Mouse (Mus musculus) CH12.LX (cell line): ENCODE results near the gene Ergic1.

Experiments
- CHD2 ChIP-seq: IDR thresholded peaks from 2 replicates; pipeline ENCODE4 v1.6.1; 2011; ENCODE audit warnings: low read length, improper control_type of control experiment
- CTCF ChIP-seq, 2 experiments: IDR thresholded peaks in 1 of 2; conservative IDR thresholded peaks in 1 of 2; 2 replicates each; pipeline ENCODE4 v1.5.1; 2011 to 2012; ENCODE audit warnings: low read depth in 2 of 2, low read length in 2 of 2, improper control_type of control experiment in 1 of 2, inconsistent platforms in 1 of 2, mild to moderate bottlenecking in 1 of 2, moderate library complexity in 1 of 2
- E2F4 ChIP-seq: IDR thresholded peaks from 2 replicates; pipeline ENCODE4 v1.6.1; 2011; ENCODE audit warnings: low read depth, low read length, improper control_type of control experiment; ENCODE audit not compliant: insufficient replicate concordance
- GABPA ChIP-seq: IDR thresholded peaks from 2 replicates; pipeline ENCODE4 v1.6.1; 2012; ENCODE audit warnings: low read depth, low read length, improper control_type of control experiment, inconsistent platforms; ENCODE audit not compliant: insufficient replicate concordance
- JUN ChIP-seq: IDR thresholded peaks from 2 replicates; pipeline ENCODE4 v1.6.1; 2011; ENCODE audit warnings: low read depth, mild to moderate bottlenecking, low read length, improper control_type of control experiment, moderate library complexity; ENCODE audit not compliant: insufficient read depth
- KAT2A ChIP-seq: IDR thresholded peaks from 2 replicates; pipeline ENCODE4 v1.6.1; 2012; ENCODE audit warnings: low read length, improper control_type of control experiment, inconsistent platforms; ENCODE audit not compliant: insufficient replicate concordance
- MYC ChIP-seq: IDR thresholded peaks from 2 replicates; pipeline ENCODE4 v1.6.1; 2011; ENCODE audit warnings: low read depth, mild to moderate bottlenecking, improper control_type of control experiment, low read length
- POLR2A ChIP-seq: IDR thresholded peaks from 2 replicates; pipeline ENCODE4 v1.6.1; 2011; ENCODE audit warnings: low read depth, mild to moderate bottlenecking, improper control_type of control experiment, low read length
- RAD21 ChIP-seq: IDR thresholded peaks from 2 replicates; pipeline ENCODE4 v1.6.1; 2011; ENCODE audit warnings: low read depth, mild to moderate bottlenecking, low read length, improper control_type of control experiment, moderate library complexity
- ZMIZ1 ChIP-seq: IDR thresholded peaks from 2 replicates; pipeline ENCODE4 v1.6.1; 2012; ENCODE audit warnings: low read depth, mild to moderate bottlenecking, inconsistent platforms, low read length, improper control_type of control experiment
- ZNF384 ChIP-seq: IDR thresholded peaks from 2 replicates; pipeline ENCODE4 v1.6.1; 2012; ENCODE audit warnings: low read depth, low read length, improper control_type of control experiment, inconsistent platforms

DNA sequence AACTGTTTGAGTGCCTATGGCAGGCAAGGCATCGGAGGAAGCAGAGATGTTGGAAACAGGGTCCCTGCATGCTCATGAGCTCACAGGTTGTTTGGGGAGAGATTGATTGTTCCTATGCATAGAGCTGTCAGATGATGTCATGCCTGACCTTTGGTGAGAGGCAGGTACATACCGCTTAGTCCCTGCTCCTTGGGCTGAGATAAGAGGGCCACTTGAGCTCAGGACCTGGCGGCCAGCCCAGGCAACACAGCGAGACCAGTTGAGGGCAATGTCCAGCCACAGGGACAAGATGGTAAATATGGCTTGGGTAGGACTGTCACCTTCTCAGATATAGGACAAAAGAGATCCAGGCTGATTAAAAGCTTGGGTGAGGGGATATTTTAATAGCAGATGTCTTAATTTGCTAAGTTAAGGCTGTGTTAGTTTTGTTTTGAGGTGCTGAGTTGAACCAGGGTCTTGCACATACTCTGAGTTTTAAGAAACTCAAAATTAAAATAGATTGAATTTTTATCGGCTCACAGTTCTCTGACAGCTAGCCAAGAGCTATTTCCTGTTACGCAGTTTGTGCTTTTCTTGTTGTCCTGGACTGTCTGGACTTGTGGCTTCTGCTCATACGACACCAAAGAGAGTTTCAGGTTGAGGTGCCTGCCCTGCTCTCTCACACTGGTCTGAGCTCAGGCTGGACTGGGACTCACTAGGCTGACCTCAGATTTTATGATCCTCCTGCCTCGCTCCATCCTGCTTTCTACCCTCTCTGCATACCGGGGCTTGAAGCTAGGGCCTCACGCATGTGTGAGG lies 138.7 kb downstream of the Ergic1 start:
- TF ChIP-seq GABPA (no peak), POLR2A (no peak), CTCF (conservative IDR thresholded peaks at IDR 0.05 in 1 of 2, IDR thresholded peaks at IDR 0.05 in 1 of 2; ENCODE audit: low read depth in 2 of 2, low read length in 2 of 2) (no peak), E2F4 (no peak), RAD21 (no peak), ZMIZ1 (no peak), CHD2 (no peak), KAT2A (no peak), ZNF384 (no peak), JUN (no peak), MYC (no peak)
